Mouse (Mus musculus): Measurements from ENCODE around the gene Tex21.

GRCm38 (mm10) chr12:76184271-76184670 lies 62.3 kb downstream of the Tex21 start:
- TF ChIP-seq POLR2A (IDR thresholded peaks at IDR 0.05; ENCODE audit: low read depth, low read length) (no peak), CTCF (IDR thresholded peaks at IDR 0.05; ENCODE audit: extremely low read depth, insufficient read length, insufficient replicate concordance, low read depth, low read length) (no peak)
